Mouse (Mus musculus) intestine, embryonic 16.5 days (tissue): ENCODE results near the gene Bicc1. TPM values are rescaled to one million over a fixed set of nuclear protein-coding genes. Genes with fewer than 3 reads are reported as not detected.
"Not testable (repeated sequence)": the region's sequence is repeated elsewhere in the genome, so short reads cannot be mapped to it uniquely, and the experiment has no call there.

Experiments used
- ATAC-seq: fragments of 200-750 bp; cut with Nextera tagmentation; 2 replicates; pipeline ENCODE4 v1.8.0; 2017; ENCODE audit warnings: moderate TSS enrichment, moderate library complexity
- H3K27ac ChIP-seq: fragments of 300-500 bp; sonication (generic); 2 replicates; pipeline ENCODE4 v1.5.1; 2014; ENCODE audit warnings: mild to moderate bottlenecking, low read length
- H3K27me3 ChIP-seq: fragments of 300-500 bp; sonication (generic); replicated peaks from 2 replicates; pipeline ENCODE4 v1.6.1; 2014; ENCODE audit warnings: low read length, control low read depth, mixed read lengths; ENCODE audit not compliant: control insufficient read depth, insufficient read depth
- H3K36me3 ChIP-seq: fragments of 300-500 bp; sonication (generic); 2 replicates; pipeline ENCODE4 v1.6.1; 2014; ENCODE audit warnings: low read length, control low read depth; ENCODE audit not compliant: control insufficient read depth, insufficient read depth
- H3K4me1 ChIP-seq: fragments of 300-500 bp; sonication (generic); 2 replicates; pipeline ENCODE4 v1.6.1; 2014; ENCODE audit warnings: low read length, control low read depth, mixed read lengths; ENCODE audit not compliant: control insufficient read depth, insufficient read depth
- H3K4me2 ChIP-seq: fragments of 300-500 bp; sonication (generic); 2 replicates; pipeline ENCODE4 v1.6.1; 2014; ENCODE audit warnings: low read depth, low read length, control low read depth
- H3K4me3 ChIP-seq: fragments of 300-500 bp; sonication (generic); 2 replicates; pipeline ENCODE4 v1.5.1; 2014; ENCODE audit warnings: mild to moderate bottlenecking, low read length
- H3K9ac ChIP-seq: fragments of 300-500 bp; sonication (generic); 2 replicates; pipeline ENCODE4 v1.6.1; 2014; ENCODE audit warnings: low read depth, low read length
- H3K9me3 ChIP-seq: fragments of 300-500 bp; sonication (generic); 2 replicates; pipeline ENCODE4 v1.6.1; 2016; ENCODE audit warnings: low read length, control low read depth; ENCODE audit not compliant: control insufficient read depth
- WGBS: fragments of 180-500 bp; shearing (Covaris S2); extraction: QIAGEN DNeasy Blood & Tissue Kit; methylation state at CpG from one replicate; pipeline ENCODE4 v1.1.7; 2014; 5-methylcytosine and 5-hydroxymethylcytosine counted together
- polyA plus RNA-seq: library from polyadenylated mRNA; unstranded; fragments of >200 nt; fragmentation: Nextera tagmentation; extraction: Ambion mirVana; gene quantifications from 2 replicates; pipeline ENCODE4 v1.2.1, GENCODE M21; 2015

Bicc1 gene
- polyA plus RNA-seq, 1 experiment from 2014 or later, result 11.8 TPM

GRCm38 (mm10) chr10:70946121-70946520 lies 213.4 kb downstream of the Bicc1 start:
- H3K36me3 ChIP-seq, ATAC-seq, H3K9me3 ChIP-seq, H3K4me3 ChIP-seq, H3K27ac ChIP-seq, H3K9ac ChIP-seq, H3K4me1 ChIP-seq, H3K27me3 ChIP-seq, H3K4me2 ChIP-seq: not testable (repeated sequence)
- 90% methylated on average over 13 of the region's 13 CpGs for WGBS

DNA sequence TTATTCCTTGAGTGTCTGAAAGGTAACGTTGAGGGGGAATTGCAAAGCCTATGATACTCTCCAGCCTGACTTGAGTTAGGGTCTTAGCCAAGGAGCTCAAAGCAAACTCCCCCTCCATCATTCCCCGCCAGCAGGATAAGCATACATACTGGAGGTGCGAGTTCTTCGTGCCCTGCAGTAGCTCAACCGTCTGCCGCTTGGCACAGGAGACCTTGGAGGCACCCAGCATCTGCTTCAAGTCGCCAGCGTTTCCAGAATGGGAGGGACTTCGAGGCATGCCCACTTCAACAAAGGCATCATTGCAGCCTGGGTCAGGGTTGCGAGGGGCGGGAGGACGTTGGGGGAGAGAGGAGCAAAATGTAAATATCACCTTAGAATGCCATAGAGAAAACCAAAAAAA lies 214.4 kb downstream of the Bicc1 start:
- ATAC-seq, result no peak
- Histone ChIP-seq H3K27me3 (no peaks in the 10 kb centered on the region), H3K4me2 (no peak overlapping the region), H3K4me1 (no peaks in the 10 kb centered on the region), H3K4me3 (no peak overlapping the region), H3K36me3 (no peaks in the 10 kb centered on the region), H3K9ac (no peak overlapping the region), H3K27ac (no peak overlapping the region), H3K9me3 (no peaks in the 10 kb centered on the region)
- 90% methylated on average over 12 of the region's 12 CpGs for WGBS

- Histone ChIP-seq H3K36me3 (no peaks in the 10 kb centered on the region), H3K27me3 (no peaks in the 10 kb centered on the region), H3K4me1 (no peaks in the 10 kb centered on the region), H3K27ac (no peak overlapping the region), H3K4me2 (no peak overlapping the region), H3K9me3 (no peaks in the 10 kb centered on the region), H3K4me3 (no peak overlapping the region), H3K9ac (no peak overlapping the region)
- no peak for ATAC-seq
- WGBS, result 73% methylated on average over 6 of the region's 6 CpGs
These were observed 217.9 kb downstream of the Bicc1 start for GRCm38 (mm10) chr10:70941623-70942022.

- WGBS, result 56% methylated on average over 12 of the region's 12 CpGs
- no peak overlapping the region for H3K9ac ChIP-seq
- H3K36me3 ChIP-seq, result no peaks in the 10 kb centered on the region
- no peak overlapping the region for H3K4me3 ChIP-seq
- no peaks in the 10 kb centered on the region for H3K27me3 ChIP-seq
- H3K4me1 ChIP-seq, result no peaks in the 10 kb centered on the region
- no peaks in the 10 kb centered on the region for H3K9me3 ChIP-seq
- no peak overlapping the region for H3K27ac ChIP-seq
- ATAC-seq, result 0 out of 2 replicates have a peak, but pooled peaks have one; percentile 21
- no peak overlapping the region for H3K4me2 ChIP-seq
These were observed 219.7 kb downstream of the Bicc1 start for GRCm38 (mm10) chr10:70939751-70940150.

DNA sequence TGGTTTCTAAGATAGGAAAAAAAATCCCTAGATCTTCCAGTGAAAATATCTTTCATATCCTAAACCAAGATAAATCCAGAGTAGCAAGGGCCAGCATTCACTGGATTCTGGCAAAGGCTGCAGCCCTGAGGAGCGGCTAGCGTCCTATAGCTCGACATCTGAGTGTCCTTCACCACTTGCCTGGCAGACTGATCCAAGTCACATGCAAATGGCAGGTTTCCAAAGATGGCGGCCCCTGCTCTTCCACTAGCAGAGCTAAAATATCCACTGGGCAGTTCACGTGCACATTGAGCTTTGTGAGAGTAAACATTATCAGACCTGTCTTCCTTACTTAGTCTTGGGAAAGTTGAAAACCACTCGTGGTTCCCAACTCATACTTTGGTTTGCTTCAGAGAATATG lies 222.1 kb downstream of the Bicc1 start:
- Histone ChIP-seq H3K27me3 (no peaks in the 10 kb centered on the region), H3K9ac (no peak overlapping the region), H3K36me3 (no peaks in the 10 kb centered on the region), H3K4me2 (no peak overlapping the region), H3K4me1 (no peaks in the 10 kb centered on the region), H3K27ac (no peak overlapping the region), H3K4me3 (no peak overlapping the region), H3K9me3 (no peaks in the 10 kb centered on the region)
- no peak for ATAC-seq
- 87% methylated on average over 6 of the region's 6 CpGs for WGBS

DNA sequence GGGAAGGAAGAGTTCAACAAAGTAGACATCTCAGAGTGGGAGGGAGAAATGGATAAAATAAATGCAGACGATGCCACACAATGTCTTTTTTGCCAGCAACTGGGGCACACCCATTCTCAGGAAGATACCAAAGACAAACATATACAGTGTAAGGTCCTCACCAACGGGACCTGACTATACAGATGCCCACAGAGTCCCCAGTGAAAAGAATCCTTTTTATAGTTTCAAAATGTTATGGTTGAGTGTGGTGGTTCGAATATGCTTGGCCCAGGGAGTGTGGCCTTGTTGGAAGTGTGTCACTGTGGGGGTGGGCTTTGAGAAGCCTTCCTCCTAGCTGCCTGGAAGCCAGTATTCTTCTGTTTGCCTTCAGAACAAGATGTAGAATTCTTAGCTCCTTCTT lies 223.5 kb downstream of the Bicc1 start:
- H3K27me3 ChIP-seq, result no peaks in the 10 kb centered on the region
- H3K9me3 ChIP-seq, result no peaks in the 10 kb centered on the region
- peaks cover 4% of the 10 kb centered on the region; the same call in 1 of the 2 replicates for H3K36me3 ChIP-seq
- H3K27ac ChIP-seq, result no peak overlapping the region
- no peak overlapping the region for H3K9ac ChIP-seq
- H3K4me1 ChIP-seq, result no peaks in the 10 kb centered on the region
- 86% methylated on average over 3 of the region's 3 CpGs for WGBS
- ATAC-seq, result no peak
- H3K4me2 ChIP-seq, result no peak overlapping the region
- no peak overlapping the region for H3K4me3 ChIP-seq

GRCm38 (mm10) chr10:70926126-70926525 lies 233.4 kb downstream of the Bicc1 start:
- no peaks in the 10 kb centered on the region for H3K4me1 ChIP-seq
- WGBS, result 93% methylated on average over 4 of the region's 4 CpGs
- no peak for ATAC-seq
- H3K9me3 ChIP-seq, result no peaks in the 10 kb centered on the region
- H3K9ac ChIP-seq, result no peak overlapping the region
- H3K36me3 ChIP-seq, result 0 out of 2 replicates have a peak, but pooled peaks cover 4% of the 10 kb centered on the region
- H3K4me2 ChIP-seq, result no peak overlapping the region
- no peaks in the 10 kb centered on the region for H3K27me3 ChIP-seq
- H3K4me3 ChIP-seq, result no peak overlapping the region
- H3K27ac ChIP-seq, result no peak overlapping the region

GRCm38 (mm10) chr10:70924348-70924747 lies 235.2 kb downstream of the Bicc1 start:
- H3K4me2 ChIP-seq, result no peak overlapping the region
- no peaks in the 10 kb centered on the region for H3K36me3 ChIP-seq
- ATAC-seq, result no peak
- 71% methylated on average over 3 of the region's 3 CpGs for WGBS
- no peak overlapping the region for H3K4me3 ChIP-seq
- H3K27me3 ChIP-seq, result no peaks in the 10 kb centered on the region
- no peak overlapping the region for H3K27ac ChIP-seq
- H3K9ac ChIP-seq, result no peak overlapping the region
- H3K9me3 ChIP-seq, result no peaks in the 10 kb centered on the region
- H3K4me1 ChIP-seq, result no peaks in the 10 kb centered on the region

- Histone ChIP-seq H3K4me2 (no peak overlapping the region), H3K27me3 (no peaks in the 10 kb centered on the region), H3K9me3 (no peaks in the 10 kb centered on the region), H3K36me3 (no peaks in the 10 kb centered on the region), H3K27ac (no peak overlapping the region), H3K4me1 (no peaks in the 10 kb centered on the region), H3K9ac (no peak overlapping the region), H3K4me3 (no peak overlapping the region)
- 90% methylated on average over 3 of the region's 3 CpGs for WGBS
- no peak for ATAC-seq
These were observed 235.6 kb downstream of the Bicc1 start for GRCm38 (mm10) chr10:70923936-70924335.

DNA sequence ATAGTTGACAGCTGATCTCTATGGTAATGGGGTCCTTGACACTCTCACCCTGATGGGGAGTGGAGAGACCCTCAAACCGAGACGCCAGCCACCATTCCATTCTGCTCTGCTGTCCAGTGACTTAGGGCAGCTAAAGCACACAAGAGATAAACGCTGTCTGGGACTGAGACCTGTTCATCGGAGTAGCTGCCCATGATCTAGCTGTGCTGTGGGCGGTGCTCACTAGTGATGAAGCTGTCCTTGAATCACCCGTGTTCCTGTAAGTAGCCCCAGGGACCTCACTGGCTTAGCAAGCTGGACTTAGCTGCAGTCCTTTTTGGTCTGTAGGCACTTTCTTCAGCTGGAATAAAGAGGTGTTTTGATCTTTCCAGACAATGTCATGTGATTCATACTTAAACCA lies 238.0 kb downstream of the Bicc1 start:
- ATAC-seq, result no peak
- Histone ChIP-seq H3K4me2 (no peak overlapping the region), H3K27me3 (no peaks in the 10 kb centered on the region), H3K27ac (no peak overlapping the region), H3K4me3 (no peak overlapping the region), H3K9ac (no peak overlapping the region), H3K9me3 (no peaks in the 10 kb centered on the region; the same call in 1 of the 2 replicates), H3K4me1 (no peaks in the 10 kb centered on the region), H3K36me3 (no peaks in the 10 kb centered on the region)
- WGBS, result 86% methylated on average over 6 of the region's 6 CpGs
